Mouse (Mus musculus) heart, postnatal 0 days (tissue): Measurements from ENCODE around the gene Gm11127.

Source experiments
- CTCF ChIP-seq: IDR thresholded peaks from 2 replicates; pipeline ENCODE4 v1.5.1; 2016; ENCODE audit warnings: antibody characterized with exemption, control low read depth, low read depth
- EP300 ChIP-seq: IDR thresholded peaks from 2 replicates; pipeline ENCODE4 v1.6.1; 2016; ENCODE audit warnings: antibody characterized with exemption, low read depth

GRCm38 (mm10) chr17:36022922-36023321, 35.2 kb downstream of the Gm11127 start:
- TF ChIP-seq EP300 (no peak), CTCF (no peak)
